Mouse (Mus musculus): Measurements from ENCODE around the gene Ush1g. TPM values are rescaled to one million over a fixed set of nuclear protein-coding genes. Genes with fewer than 3 reads are reported as not detected.
A peak's percentile ranks its signal among the peaks of the same experiment; 100 is the strongest.

Gene Ush1g
- polyA plus RNA-seq, 1 experiment from 2014 or later: not detected

DNA sequence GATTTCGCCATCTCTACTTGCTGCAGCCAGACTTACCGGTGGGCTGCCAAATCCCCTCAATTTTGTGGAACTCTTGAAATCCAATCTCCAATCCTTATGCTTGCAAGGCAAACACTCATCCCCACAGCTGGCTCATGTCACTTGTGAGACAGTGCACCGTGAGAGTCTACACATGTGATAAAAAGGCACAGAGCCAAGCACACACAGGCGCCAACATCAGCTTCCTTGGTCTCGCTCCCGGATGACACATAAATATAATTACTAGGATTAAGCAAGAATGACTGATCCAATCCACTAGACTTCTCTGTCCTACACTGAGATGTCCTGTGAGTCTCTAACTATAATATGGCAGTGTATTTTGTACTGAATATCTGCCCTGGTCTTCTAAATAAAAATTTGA is 30.9 kb downstream of the Ush1g start:
- peak; percentile 90 for ATAC-seq

DNA sequence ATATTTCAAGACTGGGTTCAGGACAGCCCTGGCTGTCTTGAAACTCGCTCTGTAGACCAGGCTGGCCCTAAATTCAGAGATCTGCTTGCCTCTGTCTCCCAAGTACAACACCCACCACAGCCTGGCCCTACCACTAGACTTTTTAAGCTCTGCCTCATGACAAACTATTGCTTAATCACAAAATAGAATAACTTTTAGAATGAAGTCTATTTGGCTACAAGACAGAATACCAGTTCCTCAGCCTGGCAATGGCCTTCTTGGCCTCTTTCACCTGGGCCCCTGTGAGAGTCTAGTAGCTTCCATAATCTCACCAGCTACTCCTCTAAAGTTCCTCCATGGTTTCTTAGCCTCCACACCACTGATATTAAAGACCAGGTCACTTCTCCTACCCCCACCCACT is 31.5 kb downstream of the Ush1g start:
- ATAC-seq: no peak
- Histone ChIP-seq H3K9me3 (ENCODE audit: low read length) (no peaks in the 10 kb centered on the region), H3K4me2 (replicated peaks; ENCODE audit: low read depth, low read length) (no peak overlapping the region), H3K36me3 (ENCODE audit: insufficient read depth, low read length) (no peaks in the 10 kb centered on the region), H3K4me1 (ENCODE audit: insufficient read depth, low read depth, low read length) (0 out of 2 replicates have a peak, but pooled peaks cover 4% of the 10 kb centered on the region), H3K4me3 (ENCODE audit: low read depth, low read length) (no peak overlapping the region), H3K27ac (ENCODE audit: low read length) (peak overlapping the region; percentile 51), H3K9ac (replicated peaks; ENCODE audit: low read depth) (no peak overlapping the region), H3K27me3 (replicated peaks; ENCODE audit: insufficient read depth, low read length) (no peaks in the 10 kb centered on the region)
- no peak for DNase-seq (ENCODE audit: low spot score)
- 90% methylated on average over 1 of the region's 1 CpGs for whole genome bisulfite sequencing
- TF ChIP-seq CTCF (IDR thresholded peaks at IDR 0.05): no peak
- no peak for TF ChIP-seq EP300 (IDR thresholded peaks at IDR 0.05)

More for the DNA sequence above, 30.9 kb downstream of the Ush1g start:
- DNase-seq (ENCODE audit: low spot score): peak; percentile 91
- Histone ChIP-seq H3K36me3 (ENCODE audit: insufficient read depth, low read length) (no peaks in the 10 kb centered on the region), H3K27me3 (replicated peaks; ENCODE audit: insufficient read depth, low read length) (no peaks in the 10 kb centered on the region), H3K27ac (ENCODE audit: low read length) (0 out of 2 replicates have a peak overlapping the region, but pooled peaks have one; percentile 51), H3K9ac (replicated peaks; ENCODE audit: low read depth) (no peak overlapping the region), H3K4me3 (ENCODE audit: low read depth, low read length) (no peak overlapping the region), H3K9me3 (ENCODE audit: low read length) (no peaks in the 10 kb centered on the region), H3K4me2 (replicated peaks; ENCODE audit: low read depth, low read length) (no peak overlapping the region), H3K4me1 (ENCODE audit: insufficient read depth, low read depth, low read length) (0 out of 2 replicates have a peak, but pooled peaks cover 4% of the 10 kb centered on the region)
- 42% methylated on average over 6 of the region's 6 CpGs for WGBS
- no peak for TF ChIP-seq CTCF (IDR thresholded peaks at IDR 0.05)
- peak; percentile 55 for TF ChIP-seq EP300 (IDR thresholded peaks at IDR 0.05)

DNA sequence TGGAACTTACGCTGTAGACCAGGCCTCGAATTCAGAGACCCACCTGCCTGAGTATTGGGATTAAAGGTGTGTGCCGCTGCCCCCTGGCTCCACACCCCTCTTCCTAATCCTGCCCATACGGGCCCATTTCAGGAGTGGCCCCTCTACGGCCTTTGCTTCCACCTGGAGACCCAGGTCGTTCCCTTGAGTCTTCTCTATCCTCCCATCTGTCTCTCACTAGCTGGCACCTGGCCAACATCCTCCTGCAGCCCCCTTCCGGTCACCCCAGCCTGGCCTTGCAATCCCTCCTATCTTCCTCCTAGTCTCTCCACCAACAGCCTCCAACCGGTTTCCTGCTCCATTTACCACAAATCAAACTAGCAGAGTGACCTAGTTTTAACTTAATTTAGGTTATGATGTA is 32.0 kb downstream of the Ush1g start:
- DNase-seq (ENCODE audit: low spot score) (peak; percentile 36), ATAC-seq (no peak)

DNA sequence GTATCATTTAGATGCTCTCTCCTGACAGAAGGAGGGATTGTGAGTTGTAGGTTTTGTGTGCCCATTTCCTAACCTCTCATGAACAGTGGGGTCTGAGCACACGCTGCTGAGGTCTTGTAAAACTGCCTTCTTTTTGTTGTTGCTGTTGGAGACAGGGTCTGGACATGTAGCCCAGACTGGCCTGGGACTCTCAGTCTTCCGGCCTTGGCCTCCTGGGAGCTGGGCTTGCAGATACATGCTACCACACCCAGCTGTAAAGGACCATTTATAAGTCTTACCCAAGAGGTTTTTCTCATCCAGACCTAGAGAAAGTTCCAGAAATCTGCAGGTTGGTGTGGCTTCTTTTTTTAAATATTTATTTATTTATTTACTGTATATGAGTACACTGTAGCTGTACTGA is 33.5 kb downstream of the Ush1g start:
- 86% methylated on average over 2 of the region's 2 CpGs for WGBS
- no peak for ATAC-seq
- Histone ChIP-seq H3K27ac (ENCODE audit: low read length) (no peak overlapping the region), H3K4me1 (ENCODE audit: insufficient read depth, low read depth, low read length) (0 out of 2 replicates have a peak, but pooled peaks cover 4% of the 10 kb centered on the region), H3K4me2 (replicated peaks; ENCODE audit: low read depth, low read length) (no peak overlapping the region), H3K9me3 (ENCODE audit: low read length) (no peaks in the 10 kb centered on the region), H3K36me3 (ENCODE audit: insufficient read depth, low read length) (no peaks in the 10 kb centered on the region), H3K9ac (replicated peaks; ENCODE audit: low read depth) (no peak overlapping the region), H3K27me3 (replicated peaks; ENCODE audit: insufficient read depth, low read length) (no peaks in the 10 kb centered on the region), H3K4me3 (ENCODE audit: low read depth, low read length) (no peak overlapping the region)
- TF ChIP-seq EP300 (IDR thresholded peaks at IDR 0.05) (no peak), CTCF (IDR thresholded peaks at IDR 0.05) (no peak)
- DNase-seq (ENCODE audit: low spot score): no peak

More for the DNA sequence above, 32.0 kb downstream of the Ush1g start:
- no peaks in the 10 kb centered on the region for H3K9me3 ChIP-seq (ENCODE audit: low read length)
- TF ChIP-seq CTCF (IDR thresholded peaks at IDR 0.05): no peak
- no peaks in the 10 kb centered on the region for H3K27me3 ChIP-seq (replicated peaks; ENCODE audit: insufficient read depth, low read length)
- no peaks in the 10 kb centered on the region for H3K36me3 ChIP-seq (ENCODE audit: insufficient read depth, low read length)
- WGBS: 61% methylated on average over 8 of the region's 8 CpGs
- no peak overlapping the region for H3K27ac ChIP-seq (ENCODE audit: low read length)
- no peak overlapping the region for H3K4me2 ChIP-seq (replicated peaks; ENCODE audit: low read depth, low read length)
- no peak overlapping the region for H3K9ac ChIP-seq (replicated peaks; ENCODE audit: low read depth)
- H3K4me1 ChIP-seq (ENCODE audit: insufficient read depth, low read depth, low read length): 0 out of 2 replicates have a peak, but pooled peaks cover 4% of the 10 kb centered on the region
- H3K4me3 ChIP-seq (ENCODE audit: low read depth, low read length): no peak overlapping the region

- Histone ChIP-seq H3K9ac (replicated peaks; ENCODE audit: low read depth) (no peak overlapping the region), H3K27ac (ENCODE audit: low read length) (no peak overlapping the region), H3K4me3 (ENCODE audit: low read depth, low read length) (no peak overlapping the region), H3K4me1 (ENCODE audit: insufficient read depth, low read depth, low read length) (0 out of 2 replicates have a peak, but pooled peaks cover 4% of the 10 kb centered on the region), H3K9me3 (ENCODE audit: low read length) (no peaks in the 10 kb centered on the region), H3K36me3 (ENCODE audit: insufficient read depth, low read length) (no peaks in the 10 kb centered on the region), H3K4me2 (replicated peaks; ENCODE audit: low read depth, low read length) (no peak overlapping the region), H3K27me3 (replicated peaks; ENCODE audit: insufficient read depth, low read length) (no peaks in the 10 kb centered on the region)
- 84% methylated on average over 5 of the region's 5 CpGs for WGBS
- TF ChIP-seq CTCF (IDR thresholded peaks at IDR 0.05): no peak
- no peak for TF ChIP-seq EP300 (IDR thresholded peaks at IDR 0.05)
- ATAC-seq: no peak
- DNase-seq (ENCODE audit: low spot score): no peak
These were observed 34.5 kb downstream of the Ush1g start for GRCm38 (mm10) chr11:115287386-115287785.

GRCm38 (mm10) chr11:115286201-115286993 is 35.4 kb downstream of the Ush1g start:
- TF ChIP-seq CTCF (IDR thresholded peaks at IDR 0.05) (no peak), EP300 (IDR thresholded peaks at IDR 0.05) (no peak)
- Histone ChIP-seq H3K9ac (replicated peaks; ENCODE audit: low read depth) (no peak overlapping the region), H3K27me3 (replicated peaks; ENCODE audit: insufficient read depth, low read length) (no peaks in the 10 kb centered on the region), H3K4me2 (replicated peaks; ENCODE audit: low read depth, low read length) (no peak overlapping the region), H3K27ac (ENCODE audit: low read length) (no peak overlapping the region), H3K4me3 (ENCODE audit: low read depth, low read length) (no peak overlapping the region), H3K36me3 (ENCODE audit: insufficient read depth, low read length) (no peaks in the 10 kb centered on the region), H3K4me1 (ENCODE audit: insufficient read depth, low read depth, low read length) (0 out of 2 replicates have a peak, but pooled peaks cover under 1% of the 10 kb centered on the region), H3K9me3 (ENCODE audit: low read length) (no peaks in the 10 kb centered on the region)
- no peak for ATAC-seq
- 69% methylated on average over 19 of the region's 19 CpGs for WGBS
- DNase-seq (ENCODE audit: low spot score): no peak

Data from lung, postnatal 0 days (tissue).